Mouse (Mus musculus) frontal cortex, adult (tissue): ENCODE results near the gene Chdh.

ENCODE experiments used
- ATAC-seq: cut with Nextera tagmentation; 2 replicates; pipeline ENCODE4 v1.9.2; 2017; ENCODE audit warnings: mild to moderate bottlenecking, moderate library complexity, mixed read lengths; ENCODE audit not compliant: low TSS enrichment

The Chdh gene

GRCm38 (mm10) chr14:30011886-30012560 lies 3.2 kb downstream of the Chdh start:
- peak; percentile 51; the same call in 1 of the 2 replicates for ATAC-seq

- ATAC-seq = no peak
These were observed 5.7 kb downstream of the Chdh start for GRCm38 (mm10) chr14:30014487-30014886.

- ATAC-seq = no peak
These were observed 6.2 kb downstream of the Chdh start for GRCm38 (mm10) chr14:30015008-30015407.

GRCm38 (mm10) chr14:30016666-30017065 lies 7.8 kb downstream of the Chdh start:
- ATAC-seq = no peak

DNA sequence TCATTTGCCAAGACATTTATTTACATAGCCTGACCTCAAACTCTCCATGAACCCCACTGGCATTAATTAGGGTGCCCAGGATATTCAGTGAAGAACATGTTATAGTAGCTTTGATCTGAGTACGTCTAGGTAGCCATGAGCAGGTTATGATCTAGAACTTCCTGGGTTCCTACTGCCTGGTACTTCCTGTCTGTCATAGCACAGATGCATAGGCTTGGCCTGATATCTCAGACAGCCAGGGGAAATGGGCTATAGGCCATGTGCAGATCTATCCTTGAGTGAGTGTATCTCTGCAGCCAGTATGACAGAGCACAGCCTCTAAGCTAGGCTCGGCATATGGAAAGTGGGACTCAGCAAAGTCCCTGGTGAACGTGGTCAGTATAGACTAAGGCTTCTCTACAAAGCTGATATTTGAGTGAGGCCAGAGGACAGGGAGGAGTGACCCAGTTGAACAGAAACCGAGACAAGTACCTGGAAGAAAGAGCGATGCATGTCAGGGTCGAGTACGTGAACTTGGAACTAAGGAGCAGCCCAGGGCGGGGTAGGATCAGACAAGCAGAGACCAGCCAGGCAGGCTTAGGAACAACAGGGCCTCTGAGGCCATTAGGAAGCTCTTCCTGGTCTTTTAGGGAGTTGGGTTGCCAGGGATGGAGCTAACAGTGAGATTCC lies 9.1 kb downstream of the Chdh start:
- no peak for ATAC-seq

GRCm38 (mm10) chr14:30018463-30018801 lies 9.6 kb downstream of the Chdh start:
- no peak for ATAC-seq

DNA sequence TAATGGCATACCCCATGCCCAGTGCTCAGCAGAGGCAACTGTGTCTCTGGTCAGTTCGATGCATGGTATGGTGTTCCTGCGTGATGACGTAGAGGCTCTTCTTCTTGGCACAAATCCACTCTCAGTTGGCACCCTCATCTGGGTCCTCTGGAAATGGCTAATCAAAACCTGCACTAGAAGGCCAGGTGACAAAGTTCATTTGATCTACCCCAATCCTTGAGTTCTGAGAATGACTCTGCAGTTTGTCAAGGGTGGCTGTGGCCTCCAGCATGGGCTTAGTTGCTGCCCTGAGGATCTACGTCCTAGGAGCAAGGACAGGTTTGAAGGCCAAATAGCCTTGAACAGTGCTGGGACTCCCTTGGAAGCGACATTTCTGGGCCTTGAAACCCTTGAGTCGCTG lies 10.0 kb downstream of the Chdh start:
- no peak for ATAC-seq

- no peak for ATAC-seq
These were observed 10.6 kb downstream of the Chdh start for GRCm38 (mm10) chr14:30019375-30019774.

GRCm38 (mm10) chr14:30019792-30020575 lies 11.2 kb downstream of the Chdh start:
- ATAC-seq = no peak

DNA sequence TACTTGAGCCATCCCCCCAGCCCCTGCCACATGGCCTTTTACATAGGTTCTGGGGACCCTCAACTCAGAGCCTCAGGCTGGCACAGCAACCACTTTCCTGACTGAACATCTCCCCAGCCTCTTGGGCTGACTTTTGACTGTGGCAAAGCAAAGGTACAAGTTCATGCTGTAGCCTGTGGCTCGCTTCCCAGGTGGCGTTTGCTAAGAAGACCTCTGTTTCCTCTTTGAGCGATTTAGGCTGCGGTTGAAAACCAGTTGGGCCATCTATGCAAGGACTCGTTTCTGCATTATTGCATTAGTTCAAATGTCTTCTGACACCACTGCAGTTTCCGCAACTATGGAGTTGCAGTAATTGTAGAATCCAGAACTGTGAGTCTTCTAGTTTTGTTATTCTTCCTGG lies 13.6 kb downstream of the Chdh start:
- ATAC-seq = no peak

DNA sequence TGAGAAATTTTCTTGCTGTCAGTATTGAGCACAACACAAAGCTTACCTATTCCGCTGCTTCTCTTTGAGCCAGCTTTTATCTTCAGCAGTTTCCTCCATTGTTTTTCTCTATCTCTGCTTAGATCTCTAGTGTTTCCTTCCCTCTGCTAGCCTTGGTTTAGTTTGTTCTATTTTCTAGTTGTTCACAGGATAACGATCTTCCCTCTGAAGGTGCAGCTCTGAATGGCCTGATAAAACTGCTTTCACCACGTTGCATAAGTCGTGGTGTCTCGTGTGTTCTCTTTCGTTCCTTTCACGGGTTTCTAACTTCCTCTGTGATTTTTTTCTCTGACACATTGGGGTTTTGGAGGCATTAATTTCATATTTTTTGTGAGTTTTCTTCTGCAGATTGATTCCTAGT lies 15.6 kb downstream of the Chdh start:
- no peak for ATAC-seq

- no peak for ATAC-seq
These were observed 18.6 kb downstream of the Chdh start for GRCm38 (mm10) chr14:30027378-30027777.

GRCm38 (mm10) chr14:30033405-30033804 lies 24.6 kb downstream of the Chdh start:
- 0 out of 2 replicates have a peak, but pooled peaks have one; percentile 8 for ATAC-seq

DNA sequence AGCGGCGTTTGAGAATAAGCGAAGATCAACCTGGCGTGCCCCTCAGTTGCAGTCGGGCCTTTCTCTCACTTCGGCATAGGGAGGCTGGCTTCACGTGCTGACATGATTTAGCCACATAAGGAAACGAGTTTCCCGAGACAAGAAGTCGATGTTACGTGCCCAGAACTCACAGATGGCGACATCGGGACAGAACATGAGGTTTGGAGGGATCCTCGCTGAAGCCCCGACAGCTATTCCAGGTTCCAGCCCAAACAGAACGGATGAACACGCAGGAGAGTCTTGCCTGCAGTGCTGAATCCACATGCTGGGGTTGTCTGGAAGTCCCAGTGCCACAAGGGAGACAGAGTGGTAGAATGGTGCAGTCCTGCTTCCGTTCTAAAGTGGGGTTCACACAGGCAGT lies 29.6 kb downstream of the Chdh start:
- ATAC-seq = no peak

GRCm38 (mm10) chr14:30039413-30039812 lies 30.6 kb downstream of the Chdh start:
- no peak for ATAC-seq

- ATAC-seq = no peak
These were observed 33.0 kb downstream of the Chdh start for GRCm38 (mm10) chr14:30041836-30042235.

DNA sequence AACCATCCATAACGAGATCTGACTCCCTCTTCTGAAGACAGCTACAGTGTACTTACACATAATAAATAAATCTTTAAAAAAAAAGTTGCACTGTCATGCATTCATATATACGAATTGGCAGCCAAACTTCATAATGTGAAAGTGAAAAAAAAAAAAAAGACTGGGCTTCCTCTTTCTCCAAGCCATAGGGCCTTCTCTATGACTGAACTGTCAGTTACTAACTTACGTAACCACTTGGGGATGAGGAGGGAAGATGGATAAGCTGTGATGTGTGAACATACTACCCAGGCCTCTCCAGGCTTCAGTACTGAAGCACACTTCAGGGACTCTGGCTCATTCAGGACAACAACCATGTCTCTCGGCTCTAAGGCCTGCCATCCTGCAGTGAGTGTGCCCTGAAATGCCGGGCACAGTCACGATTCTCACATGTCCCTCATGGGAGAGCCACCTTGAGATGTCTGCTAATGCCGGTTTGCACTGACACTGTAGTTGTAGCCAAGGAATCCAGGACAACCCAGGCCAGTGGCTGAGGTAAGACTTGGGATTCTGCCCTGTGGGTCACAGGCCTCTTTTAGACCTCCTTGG lies 34.6 kb downstream of the Chdh start:
- no peak for ATAC-seq

GRCm38 (mm10) chr14:30045239-30045638 lies 36.4 kb downstream of the Chdh start:
- ATAC-seq = 0 out of 2 replicates have a peak, but pooled peaks have one; percentile 28

DNA sequence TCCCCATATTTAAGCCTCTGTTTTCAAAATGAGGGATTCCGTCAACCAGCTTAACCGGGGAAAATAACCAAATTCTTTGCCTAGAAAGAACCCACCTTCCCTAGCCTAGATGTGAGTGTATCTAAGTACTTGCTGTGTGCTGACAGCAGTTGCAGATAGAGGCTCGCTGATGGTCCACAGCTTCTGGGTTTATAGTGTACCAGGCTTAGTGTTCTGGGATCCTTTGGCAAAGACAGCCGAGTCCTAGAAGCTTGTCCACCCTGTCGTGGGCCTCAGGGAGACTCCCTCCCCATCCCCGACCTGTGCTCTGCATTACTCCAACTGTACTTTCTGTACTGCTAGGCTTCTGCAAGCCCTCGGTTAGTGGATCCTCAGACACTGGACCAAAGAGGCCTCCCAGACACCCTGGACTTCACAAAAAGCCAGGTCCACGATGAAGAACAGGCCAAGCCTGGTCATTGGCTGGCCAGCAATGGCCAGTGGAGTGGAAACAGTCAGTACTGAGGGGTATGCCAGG lies 36.9 kb downstream of the Chdh start:
- no peak for ATAC-seq

GRCm38 (mm10) chr14:30046976-30047375 lies 38.2 kb downstream of the Chdh start:
- no peak for ATAC-seq

DNA sequence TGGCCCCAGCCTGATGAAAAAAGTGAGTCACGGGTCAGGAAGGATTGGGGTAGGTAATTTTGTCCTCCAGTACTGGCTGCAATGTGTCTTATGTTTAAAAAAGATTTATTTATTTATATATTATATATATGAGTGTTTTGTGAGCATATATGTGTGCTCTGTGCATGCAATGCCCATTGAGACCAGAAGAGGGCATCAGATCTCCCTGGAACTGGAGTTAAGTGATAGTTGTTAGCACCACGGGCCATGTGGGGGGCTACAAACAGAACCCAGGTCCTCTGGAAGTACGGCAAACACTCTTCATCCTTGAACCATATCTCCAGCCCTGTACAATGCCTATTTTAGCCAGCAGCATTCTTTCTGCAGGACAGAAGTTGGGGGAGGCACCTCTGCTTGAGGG lies 39.2 kb downstream of the Chdh start:
- ATAC-seq = no peak

DNA sequence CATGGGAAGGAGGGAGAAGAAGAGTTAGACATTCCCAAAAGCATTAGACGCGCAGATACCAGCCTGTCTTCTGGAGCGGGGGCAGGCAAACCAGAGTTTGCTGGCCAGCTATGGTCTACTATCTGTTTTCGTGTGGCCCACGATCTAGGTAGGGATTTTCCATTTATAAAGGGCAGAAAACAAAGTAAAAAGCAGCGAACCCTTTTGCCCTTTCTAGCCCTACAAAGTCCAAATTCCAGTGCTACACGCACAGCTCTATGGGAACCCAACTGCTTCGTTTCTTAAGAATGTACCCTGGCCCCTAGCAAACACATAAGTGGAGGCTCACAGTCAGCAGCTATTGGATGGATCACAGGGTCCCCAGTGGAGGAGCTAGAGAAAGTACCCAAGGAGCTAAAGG lies 41.5 kb downstream of the Chdh start:
- ATAC-seq = no peak
